Mouse (Mus musculus) CD4-positive, CD25-positive, alpha-beta regulatory T cell, adult 2 months (primary cell): ENCODE data around the gene Esrra.
A peak's percentile ranks its signal among the peaks of the same experiment; 100 is the strongest.
"Not testable (repeated sequence)": the region's sequence is repeated elsewhere in the genome, so short reads cannot be mapped to it uniquely, and the experiment has no call there.

Experiments used
- DNase-seq: peaks from one replicate; pipeline ENCODE4 v3.0.0-alpha.2; 2012; ENCODE audit warnings: low read depth, low spot score

The Esrra gene

DNA sequence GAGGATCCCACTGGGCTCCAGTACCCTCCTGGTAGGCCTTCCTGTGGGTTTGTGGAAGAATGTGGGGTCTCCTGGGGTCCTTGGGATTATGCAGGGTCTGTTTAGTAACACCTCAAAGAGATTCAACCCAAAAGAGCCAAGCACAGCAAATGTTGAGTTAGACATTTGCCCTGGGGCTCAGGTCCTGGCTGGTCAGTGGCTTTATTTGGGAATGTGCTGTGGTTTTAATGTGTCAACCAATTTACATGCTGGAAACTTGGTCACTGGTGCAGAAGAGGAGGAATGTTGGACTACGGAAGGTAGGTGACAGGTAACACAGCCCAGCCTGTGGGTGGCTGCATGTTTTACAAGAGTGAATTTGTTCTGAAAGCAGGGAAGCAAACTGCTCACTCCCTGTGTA, 18.6 kb downstream of the Esrra start:
- DNase-seq: no peak

DNA sequence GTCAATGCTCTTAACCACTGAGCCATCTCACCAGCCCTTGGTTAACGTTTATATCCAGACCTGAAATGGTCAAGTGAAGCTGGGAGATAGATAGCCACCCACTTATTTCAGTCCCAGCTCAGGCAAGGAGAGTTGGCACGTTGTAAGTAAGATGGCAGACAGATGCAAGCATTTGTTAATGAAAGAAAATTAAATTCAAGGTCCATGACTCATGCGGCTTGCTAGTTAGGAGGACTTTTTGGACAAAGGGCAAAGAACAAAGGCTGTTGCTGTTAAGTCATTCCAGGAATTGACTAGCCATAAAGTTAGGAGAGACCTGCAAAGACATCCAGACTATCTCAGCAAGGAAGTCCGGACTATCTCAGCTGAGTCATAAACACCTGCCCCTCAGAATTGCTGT, 22.0 kb downstream of the Esrra start:
- DNase-seq: no peak

DNA sequence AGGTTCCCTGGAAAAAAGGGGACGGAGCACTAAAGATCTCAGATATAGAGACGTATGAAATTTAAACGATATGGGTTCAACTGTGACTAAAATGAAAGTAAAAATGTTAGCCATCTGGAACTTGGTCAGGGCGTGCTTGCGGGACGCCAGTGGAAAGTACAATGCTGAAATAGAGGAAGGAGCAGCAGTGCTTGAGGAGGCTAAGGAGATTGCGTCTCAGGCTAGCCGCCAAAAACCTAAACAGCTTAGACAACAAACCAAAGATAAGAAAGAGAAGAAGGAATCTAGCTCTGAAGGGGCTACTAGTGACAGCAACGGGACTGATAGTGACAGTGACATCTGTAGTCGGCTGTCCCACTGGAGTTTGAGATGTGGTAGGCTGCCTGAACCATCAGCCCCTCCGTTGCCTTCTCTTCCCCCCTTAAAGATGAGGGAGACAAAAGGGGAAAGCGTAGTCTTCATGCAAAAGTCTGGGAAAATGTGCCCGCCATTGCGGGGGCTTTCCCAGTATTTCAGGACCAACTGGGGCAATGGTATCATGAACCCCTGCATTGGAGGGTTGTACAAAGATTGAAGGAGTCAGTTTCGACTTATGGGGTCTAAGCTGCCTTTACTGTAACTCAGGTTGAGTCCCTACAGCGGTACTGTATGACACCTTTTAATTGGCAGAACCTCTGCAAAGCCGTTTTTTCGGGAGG, 25.9 kb downstream of the Esrra start:
- DNase-seq: not testable (repeated sequence)

DNA sequence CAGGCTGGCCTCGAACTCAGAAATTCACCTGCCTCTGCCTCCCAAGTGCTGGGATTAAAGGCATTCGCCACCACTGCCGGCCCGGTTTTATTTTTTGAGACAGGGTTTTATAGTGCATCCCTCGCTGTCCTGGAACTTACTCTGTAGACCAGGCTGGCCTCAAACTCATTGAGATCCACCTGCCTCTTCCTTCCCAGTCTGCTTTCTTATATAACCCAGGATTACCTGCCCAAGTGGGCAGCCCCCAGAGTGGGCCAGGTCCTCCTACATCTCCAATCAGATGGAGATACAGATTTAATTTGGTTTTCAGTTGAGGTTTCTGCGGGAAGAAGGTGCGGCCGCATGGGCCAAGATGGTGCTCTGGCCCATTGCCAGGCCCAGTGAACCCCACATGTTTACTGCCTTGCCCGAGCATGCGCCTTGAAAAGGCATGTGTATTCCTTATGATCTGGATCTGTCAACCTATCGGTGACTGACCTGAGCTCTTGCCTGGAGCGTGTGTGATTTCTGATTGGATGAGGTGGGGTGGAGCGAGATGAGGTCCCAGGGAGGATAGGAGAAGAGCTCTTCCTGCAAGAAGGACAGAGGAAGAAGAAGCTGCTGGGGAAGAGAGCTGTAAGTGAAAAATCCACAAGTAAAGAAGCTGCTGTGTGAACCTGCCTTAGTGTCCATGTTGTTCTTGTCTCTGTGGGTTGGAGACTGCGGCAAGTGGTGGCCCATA, 27.7 kb downstream of the Esrra start:
- DNase-seq: no peak

DNA sequence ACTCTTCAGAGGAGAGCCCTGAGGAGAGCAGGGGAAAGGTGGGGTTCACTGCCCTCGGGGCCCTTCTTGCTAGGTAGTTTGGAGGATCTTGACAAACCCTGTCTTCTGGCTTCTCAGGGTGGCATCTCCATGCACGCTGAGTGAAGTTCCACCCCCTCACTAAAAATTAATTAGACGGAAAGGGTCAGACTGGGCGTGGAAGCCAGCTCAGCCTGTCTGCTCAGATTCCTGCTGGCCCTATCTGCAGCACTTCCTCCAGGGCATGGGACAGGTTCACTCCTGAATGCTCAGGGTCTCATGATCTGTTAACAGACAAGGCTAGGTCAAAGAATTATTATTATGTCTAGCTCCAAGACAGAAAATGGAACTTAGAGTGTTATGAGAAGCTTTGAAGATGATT, 29.1 kb downstream of the Esrra start:
- no peak for DNase-seq

DNA sequence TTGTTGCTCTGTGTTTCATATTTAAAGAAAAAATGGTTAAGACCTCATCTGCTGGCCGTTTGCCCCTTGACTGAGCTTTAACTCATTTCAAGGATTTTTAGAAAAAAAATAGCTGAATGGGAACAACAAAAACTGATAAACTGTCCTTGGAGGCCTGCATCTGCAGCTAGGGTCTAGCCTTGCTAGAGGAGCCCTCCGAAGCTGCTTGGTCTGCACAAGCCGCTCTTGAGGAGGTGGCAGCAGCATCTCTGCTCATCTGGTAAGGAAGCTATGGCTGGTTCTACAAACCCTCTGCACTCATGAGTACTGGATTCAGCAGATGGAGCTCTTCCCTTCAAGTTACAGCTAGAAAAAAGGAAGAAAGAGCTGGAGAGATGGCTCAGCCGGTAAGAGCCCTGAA, 43.6 kb downstream of the Esrra start:
- no peak for DNase-seq

DNA sequence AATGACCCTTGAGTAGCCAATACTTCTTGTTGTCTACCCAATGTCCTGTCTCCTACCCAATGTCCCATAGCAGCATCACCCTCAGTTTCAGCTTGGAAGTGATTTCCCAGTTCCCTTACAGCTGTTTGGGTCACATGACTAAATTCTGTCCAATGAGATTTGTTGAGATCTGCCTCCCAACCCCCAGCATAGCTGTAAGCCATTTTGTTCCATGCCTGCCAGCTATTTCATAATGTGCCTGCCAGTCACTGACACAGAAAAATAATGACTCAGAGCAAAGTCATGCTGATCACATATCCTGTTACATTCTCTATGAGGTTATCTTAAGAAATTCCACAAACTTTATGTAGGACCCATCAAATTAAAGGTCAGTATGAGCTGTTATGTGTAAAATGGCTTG, 44.8 kb downstream of the Esrra start:
- DNase-seq: no peak

DNA sequence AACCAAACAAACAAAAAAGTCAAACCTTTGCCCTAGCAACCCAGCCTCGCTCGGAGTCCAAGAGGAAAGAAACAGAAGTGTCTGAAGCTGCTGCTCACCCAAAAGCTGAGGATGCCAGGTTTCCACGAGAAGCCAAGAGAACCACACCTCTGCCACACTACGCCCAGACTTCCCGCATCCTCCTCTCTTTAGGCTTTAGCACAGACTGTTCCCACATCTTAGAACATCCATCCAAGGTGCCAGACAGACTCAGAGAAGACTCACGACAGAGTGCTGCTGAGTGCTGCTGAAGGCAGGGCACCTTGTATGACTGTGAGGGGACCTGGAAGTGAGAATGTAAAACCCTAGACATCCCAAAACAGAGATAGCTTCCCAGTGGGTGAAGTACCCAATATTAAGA, 45.8 kb downstream of the Esrra start:
- no peak for DNase-seq

DNA sequence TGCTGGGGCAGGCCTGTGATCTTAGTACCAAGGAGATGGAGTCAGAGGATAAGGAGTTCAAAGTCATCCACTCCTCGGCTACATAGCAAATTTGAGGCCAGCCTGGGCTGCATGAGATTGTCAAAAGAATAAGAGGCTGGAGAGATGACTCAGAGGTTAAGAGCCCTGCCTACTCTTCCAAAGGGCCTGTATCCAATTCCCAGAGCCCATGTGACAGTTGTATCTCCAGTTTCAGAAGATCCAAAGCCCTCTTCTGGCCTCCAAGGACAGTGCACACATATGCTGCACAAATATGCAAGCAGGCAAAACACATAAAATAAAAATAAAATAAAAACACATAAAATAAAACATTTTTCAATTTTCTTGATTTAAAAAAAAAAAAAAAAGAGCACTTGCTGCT, 47.4 kb downstream of the Esrra start:
- no peak for DNase-seq

DNA sequence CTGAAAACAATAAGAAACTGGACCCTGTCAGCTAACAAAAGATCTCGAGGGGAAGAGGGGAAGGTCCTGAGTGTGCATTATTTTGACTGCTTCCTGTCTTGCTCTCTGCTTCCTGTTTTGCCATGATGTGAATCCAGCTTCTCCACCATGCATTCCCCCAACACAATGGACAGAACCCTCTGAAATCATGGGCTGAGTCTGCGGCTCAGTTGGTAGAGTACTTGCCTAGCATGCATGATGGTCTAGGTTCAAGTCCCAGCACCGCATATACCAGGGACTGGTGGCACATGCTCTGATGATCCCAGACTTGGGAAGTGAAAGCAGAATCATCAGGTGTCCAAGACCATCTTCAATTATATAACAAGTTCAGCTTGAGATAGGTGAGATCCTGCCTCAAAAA, 48.9 kb downstream of the Esrra start:
- peak; percentile 1 for DNase-seq

DNA sequence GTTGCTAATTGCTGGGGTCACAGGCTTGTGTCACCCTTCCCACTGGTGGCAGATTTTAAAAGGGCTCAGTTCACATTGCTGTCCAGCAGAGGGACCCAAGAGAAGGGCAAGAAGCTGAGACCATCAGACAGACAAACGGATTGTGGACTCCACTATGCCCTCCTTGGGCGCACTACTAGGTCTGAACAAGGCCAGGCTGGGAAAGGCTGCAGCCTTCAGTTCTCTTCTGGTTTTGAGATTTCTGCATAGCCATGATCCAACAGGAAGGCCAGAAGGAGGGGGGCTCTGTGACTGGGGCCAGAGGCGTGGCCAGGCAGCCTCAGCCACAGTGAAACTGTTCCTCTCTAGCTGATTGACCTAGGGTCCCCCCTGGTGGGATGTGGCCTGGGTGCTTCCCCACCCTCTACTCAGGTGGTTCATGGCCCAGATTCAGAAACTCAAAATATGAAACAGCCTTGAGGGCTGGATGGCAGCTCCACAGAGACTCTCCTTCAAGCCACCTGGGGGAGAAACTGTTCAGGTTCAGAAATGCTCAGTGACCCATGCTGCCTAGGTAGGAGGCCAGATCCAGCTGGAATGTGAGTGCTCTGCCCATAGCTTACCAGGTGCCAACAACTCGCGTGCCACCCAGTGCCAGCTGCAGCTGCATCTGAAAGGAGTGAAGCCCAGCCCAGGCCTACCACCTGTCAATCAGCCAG, 49.9 kb downstream of the Esrra start:
- DNase-seq: peak; percentile 75

DNA sequence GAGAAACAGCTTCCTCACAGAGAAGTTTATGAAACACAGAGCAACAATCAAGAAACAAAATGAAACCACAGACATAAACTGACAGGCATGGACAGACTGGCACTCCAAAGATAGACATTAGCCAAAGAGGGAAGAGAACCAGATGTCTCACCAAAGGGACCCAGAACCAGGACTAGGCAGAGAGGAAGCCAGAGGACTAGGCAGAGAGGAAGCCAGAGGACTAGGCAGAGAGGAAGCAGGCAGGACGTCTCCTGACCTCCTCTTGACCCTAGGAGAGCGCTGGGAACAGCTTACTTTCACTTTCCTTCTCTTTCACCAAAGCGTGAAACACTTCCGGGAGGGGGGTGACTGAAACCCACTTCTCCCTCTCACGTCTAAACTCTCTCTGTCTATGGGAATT, 52.3 kb downstream of the Esrra start:
- DNase-seq: peak; percentile 79

DNA sequence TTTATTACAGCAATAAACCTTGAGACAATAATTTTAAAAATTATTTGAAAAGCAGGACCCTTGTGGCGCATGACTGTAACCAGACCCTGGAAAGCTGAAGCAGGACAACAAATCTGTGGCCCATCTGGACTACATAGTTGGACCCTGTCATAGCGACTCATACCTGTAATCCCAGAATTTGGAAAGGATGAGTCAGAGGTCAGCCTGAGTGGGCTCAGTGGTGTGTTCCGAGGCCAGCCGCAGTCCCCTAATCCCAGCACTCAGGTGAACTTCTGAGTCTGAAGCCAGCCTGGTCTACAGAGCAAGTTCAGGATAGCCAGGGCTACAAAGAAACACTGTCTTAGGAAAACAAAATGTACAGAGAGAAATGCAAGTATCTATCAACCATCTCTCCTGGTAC, 60.2 kb downstream of the Esrra start:
- DNase-seq: no peak
